Mouse (Mus musculus): ENCODE results near the gene Cog7.

GRCm38 (mm10) chr7:121966169-121966568 is 15.3 kb downstream of the Cog7 start:
- TF ChIP-seq POLR2A (IDR thresholded peaks at IDR 0.05; ENCODE audit: low read depth, low read length) (no peak), CTCF (IDR thresholded peaks at IDR 0.05; ENCODE audit: extremely low read depth, insufficient read depth, insufficient read length, insufficient replicate concordance) (no peak)

All from spleen, adult 2 months (tissue).